Mouse (Mus musculus) stomach, embryonic 16.5 days (tissue): ENCODE data around the gene Spata46. TPM values are rescaled to one million over a fixed set of nuclear protein-coding genes. Genes with fewer than 3 reads are reported as not detected.

Source experiments
- ATAC-seq: fragments of 200-750 bp; cut with Nextera tagmentation; 2 replicates; pipeline ENCODE4 v1.8.0; 2017; ENCODE audit warnings: moderate number of reproducible peaks, moderate TSS enrichment; ENCODE audit not compliant: insufficient read depth, low FRiP score
- H3K27ac ChIP-seq: fragments of 300-500 bp; sonication (generic); 2 replicates; pipeline ENCODE4 v1.5.1; 2014; ENCODE audit warnings: low read length
- H3K27me3 ChIP-seq: fragments of 300-500 bp; sonication (generic); 2 replicates; pipeline ENCODE4 v1.6.1; 2014; ENCODE audit warnings: low read length, control low read depth, mixed read lengths; ENCODE audit not compliant: control insufficient read depth, insufficient read depth
- H3K36me3 ChIP-seq: fragments of 300-500 bp; sonication (generic); 2 replicates; pipeline ENCODE4 v1.6.1; 2014; ENCODE audit warnings: low read length; ENCODE audit not compliant: control insufficient read depth, insufficient read depth
- H3K4me1 ChIP-seq: fragments of 300-500 bp; sonication (generic); 2 replicates; pipeline ENCODE4 v1.6.1; 2014; ENCODE audit warnings: low read length, control low read depth, mixed read lengths; ENCODE audit not compliant: control insufficient read depth, insufficient read depth
- H3K4me2 ChIP-seq: fragments of 300-500 bp; sonication (generic); 2 replicates; pipeline ENCODE4 v1.6.1; 2014; ENCODE audit warnings: low read depth, low read length, mixed read lengths
- H3K4me3 ChIP-seq: fragments of 300-500 bp; sonication (generic); replicated peaks from 2 replicates; pipeline ENCODE4 v1.5.1; 2014; ENCODE audit warnings: mild to moderate bottlenecking, low read length
- H3K9ac ChIP-seq: fragments of 300-500 bp; sonication (generic); 2 replicates; pipeline ENCODE4 v1.6.1; 2014; ENCODE audit warnings: low read length
- H3K9me3 ChIP-seq: fragments of 300-500 bp; sonication (generic); replicated peaks from 2 replicates; pipeline ENCODE4 v1.6.1; 2016; ENCODE audit warnings: low read length, control low read depth; ENCODE audit not compliant: control insufficient read depth
- WGBS: fragments of 180-500 bp; shearing (Covaris S2); extraction: QIAGEN DNeasy Blood & Tissue Kit; methylation state at CpG from one replicate; pipeline ENCODE4 v1.1.7; 2014; 5-methylcytosine and 5-hydroxymethylcytosine counted together
- polyA plus RNA-seq: library from polyadenylated mRNA; unstranded; fragments of >200 nt; fragmentation: Nextera tagmentation; extraction: Ambion mirVana; gene quantifications from 2 replicates; pipeline ENCODE4 v1.2.1, GENCODE M21; 2015

The Spata46 gene
- polyA plus RNA-seq, 1 experiment from 2014 or later: 1.1 TPM

DNA sequence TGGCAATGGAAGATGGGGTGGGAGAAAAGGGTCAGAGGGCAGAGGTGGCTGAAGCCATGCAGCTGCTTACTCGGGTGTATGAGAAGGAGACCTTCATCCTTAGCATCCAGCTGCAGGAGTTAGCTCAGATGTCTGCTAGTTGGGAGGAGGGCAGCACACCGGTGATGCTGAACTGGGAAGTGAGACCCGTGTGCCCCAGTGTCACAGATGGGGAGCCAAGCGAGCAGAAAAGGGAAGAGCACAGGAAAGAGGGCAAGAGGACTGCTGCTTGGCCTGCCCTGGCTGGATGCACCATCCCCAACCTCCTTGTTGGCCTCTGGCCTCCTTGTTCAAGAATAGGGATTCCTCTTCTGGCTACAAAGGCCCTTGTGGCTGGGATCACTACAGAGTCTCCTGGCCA lies 9.1 kb upstream of the Spata46 start:
- no peak for ATAC-seq
- no peak overlapping the region for H3K4me2 ChIP-seq
- no peak overlapping the region for H3K27ac ChIP-seq
- no peaks in the 10 kb centered on the region for H3K36me3 ChIP-seq
- no peak overlapping the region for H3K4me3 ChIP-seq
- H3K9me3 ChIP-seq: no peaks in the 10 kb centered on the region
- no peak overlapping the region for H3K9ac ChIP-seq
- no peaks in the 10 kb centered on the region for H3K27me3 ChIP-seq
- no peaks in the 10 kb centered on the region for H3K4me1 ChIP-seq
- 78% methylated on average over 4 of the region's 4 CpGs for WGBS

DNA sequence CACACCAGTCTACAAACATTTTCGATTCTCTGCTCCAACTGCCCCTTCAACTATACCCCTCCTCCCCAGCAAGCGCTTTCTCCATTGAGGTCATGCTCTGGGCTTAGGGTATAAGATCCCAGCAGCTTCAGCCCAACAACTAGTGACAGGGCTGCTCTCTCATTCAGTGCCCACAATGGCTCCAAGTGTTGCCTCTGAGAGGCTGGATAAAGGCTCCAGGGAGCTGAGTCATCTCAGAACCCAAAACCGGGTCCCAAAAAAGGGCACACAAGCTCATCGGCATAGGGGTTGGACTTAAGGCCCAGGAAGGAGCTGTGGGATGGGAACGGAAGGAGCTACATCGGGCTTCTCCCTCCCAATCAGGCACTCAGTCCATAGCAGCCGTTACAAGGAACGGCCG lies 6.9 kb upstream of the Spata46 start:
- Histone ChIP-seq H3K27me3 (no peaks in the 10 kb centered on the region), H3K9ac (no peak overlapping the region), H3K4me2 (no peak overlapping the region), H3K4me1 (no peaks in the 10 kb centered on the region), H3K9me3 (no peaks in the 10 kb centered on the region), H3K4me3 (no peak overlapping the region), H3K27ac (no peak overlapping the region), H3K36me3 (no peaks in the 10 kb centered on the region)
- WGBS: 95% methylated on average over 9 of the region's 9 CpGs
- no peak for ATAC-seq

DNA sequence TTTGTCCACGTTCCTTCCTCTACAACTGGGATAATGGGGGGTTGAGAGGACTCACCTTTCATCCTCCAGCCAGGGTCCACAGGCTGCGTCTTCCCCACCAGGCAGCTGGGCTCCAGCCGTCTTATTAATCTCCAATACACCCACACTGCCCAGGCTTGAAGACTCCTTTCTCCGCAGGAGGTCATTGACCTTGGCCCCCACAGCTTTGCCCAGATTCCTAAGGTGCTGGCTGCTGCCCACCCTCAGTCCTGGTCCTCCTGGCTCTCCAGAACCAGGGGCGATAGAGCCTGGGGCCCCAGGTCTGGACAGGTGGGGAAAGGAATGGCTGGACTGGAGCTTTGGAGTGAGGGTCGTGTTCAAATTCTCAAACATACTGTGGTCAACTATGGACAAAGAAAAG lies 6.1 kb upstream of the Spata46 start:
- no peaks in the 10 kb centered on the region for H3K9me3 ChIP-seq
- H3K4me2 ChIP-seq: no peak overlapping the region
- no peak for ATAC-seq
- no peak overlapping the region for H3K27ac ChIP-seq
- 80% methylated on average over 6 of the region's 6 CpGs for WGBS
- H3K36me3 ChIP-seq: no peaks in the 10 kb centered on the region
- H3K4me3 ChIP-seq: no peak overlapping the region
- H3K9ac ChIP-seq: no peak overlapping the region
- no peaks in the 10 kb centered on the region for H3K27me3 ChIP-seq
- H3K4me1 ChIP-seq: no peaks in the 10 kb centered on the region

DNA sequence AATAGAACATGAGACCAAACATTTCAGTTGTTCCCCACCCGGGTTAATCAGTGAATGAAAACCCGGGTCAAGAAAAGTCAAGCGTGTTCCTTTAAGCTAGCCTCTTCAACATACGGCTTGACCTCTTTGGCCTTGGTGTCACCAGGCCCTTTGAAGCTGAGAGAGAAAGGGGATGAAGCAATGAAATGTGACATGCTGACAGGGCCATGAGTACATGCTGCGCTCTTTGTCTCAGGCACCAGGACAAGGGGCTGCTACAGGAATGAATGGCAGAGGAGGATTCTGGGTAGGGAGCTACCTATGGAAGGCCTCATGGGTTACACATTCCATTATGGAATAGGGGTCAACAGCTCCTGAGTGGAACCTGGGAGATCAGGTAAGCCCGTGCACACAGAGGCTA lies 5.5 kb upstream of the Spata46 start:
- no peak for ATAC-seq
- no peaks in the 10 kb centered on the region for H3K9me3 ChIP-seq
- no peaks in the 10 kb centered on the region for H3K27me3 ChIP-seq
- no peak overlapping the region for H3K27ac ChIP-seq
- H3K4me2 ChIP-seq: no peak overlapping the region
- WGBS: 77% methylated on average over 6 of the region's 6 CpGs
- no peak overlapping the region for H3K4me3 ChIP-seq
- H3K4me1 ChIP-seq: no peaks in the 10 kb centered on the region
- H3K9ac ChIP-seq: no peak overlapping the region
- H3K36me3 ChIP-seq: no peaks in the 10 kb centered on the region

DNA sequence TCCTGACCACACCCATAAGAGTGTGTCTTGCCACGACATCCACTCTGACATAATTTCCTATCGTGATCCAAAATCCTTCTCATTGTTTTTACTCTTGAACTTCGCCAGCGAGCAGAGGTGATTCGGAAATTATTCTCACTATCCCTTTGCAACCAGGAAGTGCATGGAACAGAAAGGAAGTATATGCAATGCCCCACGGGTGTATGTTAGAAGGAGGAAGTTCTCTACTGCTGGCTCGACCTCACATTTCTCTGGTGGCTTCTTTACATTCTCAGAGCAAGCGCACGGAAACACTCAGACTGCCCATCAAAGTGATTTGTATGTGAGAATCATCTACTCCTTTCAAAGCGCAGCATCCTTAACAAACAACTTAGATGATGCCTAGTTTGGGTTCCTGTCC lies 3.6 kb upstream of the Spata46 start:
- no peaks in the 10 kb centered on the region for H3K4me1 ChIP-seq
- no peak overlapping the region for H3K4me2 ChIP-seq
- 83% methylated on average over 10 of the region's 10 CpGs for WGBS
- no peaks in the 10 kb centered on the region for H3K27me3 ChIP-seq
- no peaks in the 10 kb centered on the region for H3K9me3 ChIP-seq
- ATAC-seq: no peak
- H3K4me3 ChIP-seq: no peak overlapping the region
- no peak overlapping the region for H3K9ac ChIP-seq
- H3K27ac ChIP-seq: no peak overlapping the region
- no peaks in the 10 kb centered on the region for H3K36me3 ChIP-seq

DNA sequence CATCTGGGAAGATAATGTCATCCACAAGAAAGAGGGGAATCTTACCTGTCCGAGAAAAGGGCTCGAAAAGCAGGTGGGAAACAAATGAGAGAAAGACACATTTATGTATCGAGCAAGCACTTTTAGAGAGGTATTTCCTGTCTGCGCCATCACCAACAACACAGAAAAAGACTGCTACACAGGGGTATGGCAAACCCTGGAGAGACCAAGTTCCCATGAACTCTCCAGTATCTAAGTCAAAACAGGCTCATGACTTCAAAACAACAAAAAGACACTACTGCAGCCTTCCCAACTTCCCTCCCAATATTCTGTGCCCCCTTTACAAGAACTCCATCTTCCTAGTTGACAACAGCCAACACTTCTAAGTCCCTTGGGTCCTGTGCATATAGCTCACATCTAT lies 2.4 kb upstream of the Spata46 start, which contains the start of gene Gm7694:
Gene Gm7694, minus strand, starts transcription at position 101 of the 400 bp plus-strand sequence.
- no peaks in the 10 kb centered on the region for H3K4me1 ChIP-seq
- no peak for ATAC-seq
- WGBS: 97% methylated on average over 4 of the region's 4 CpGs

DNA sequence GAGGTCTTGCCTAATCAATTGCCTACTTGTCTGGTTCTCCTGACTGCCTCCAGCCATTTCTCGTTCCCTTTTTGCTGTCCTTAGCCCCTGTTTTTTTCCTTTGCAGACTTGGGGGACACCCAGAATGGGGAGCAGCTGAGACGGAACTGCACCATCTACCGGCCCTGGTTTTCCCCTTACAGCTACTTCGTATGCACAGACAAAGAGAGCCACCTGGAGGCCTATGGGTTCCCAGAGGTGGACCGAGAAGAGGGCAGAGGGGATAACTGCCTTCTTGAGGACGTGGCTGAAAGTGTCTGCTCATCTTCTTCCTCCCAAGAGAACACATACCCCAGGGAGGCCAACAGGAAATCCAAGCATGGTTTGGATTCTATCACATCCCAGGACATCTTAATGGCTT lies 2.8 kb downstream of the Spata46 start:
- no peak overlapping the region for H3K9ac ChIP-seq
- H3K27ac ChIP-seq: no peak overlapping the region
- H3K27me3 ChIP-seq: no peaks in the 10 kb centered on the region
- H3K36me3 ChIP-seq: no peaks in the 10 kb centered on the region
- H3K4me2 ChIP-seq: no peak overlapping the region
- ATAC-seq: no peak
- no peaks in the 10 kb centered on the region for H3K4me1 ChIP-seq
- no peaks in the 10 kb centered on the region for H3K9me3 ChIP-seq
- H3K4me3 ChIP-seq: no peak overlapping the region
- WGBS: 79% methylated on average over 6 of the region's 6 CpGs

More for the DNA sequence above, 2.4 kb upstream of the Spata46 start, which contains the start of gene Gm7694:
- H3K27me3 ChIP-seq: no peaks in the 10 kb centered on the region
- H3K9me3 ChIP-seq: no peaks in the 10 kb centered on the region
- H3K9ac ChIP-seq: no peak within 1 kb of the TSS
- no peak within 1 kb of the TSS for H3K4me2 ChIP-seq
- no peak within 1 kb of the TSS for H3K27ac ChIP-seq
- no peaks in the 10 kb centered on the region for H3K36me3 ChIP-seq
- H3K4me3 ChIP-seq: no peak within 1 kb of the TSS

DNA sequence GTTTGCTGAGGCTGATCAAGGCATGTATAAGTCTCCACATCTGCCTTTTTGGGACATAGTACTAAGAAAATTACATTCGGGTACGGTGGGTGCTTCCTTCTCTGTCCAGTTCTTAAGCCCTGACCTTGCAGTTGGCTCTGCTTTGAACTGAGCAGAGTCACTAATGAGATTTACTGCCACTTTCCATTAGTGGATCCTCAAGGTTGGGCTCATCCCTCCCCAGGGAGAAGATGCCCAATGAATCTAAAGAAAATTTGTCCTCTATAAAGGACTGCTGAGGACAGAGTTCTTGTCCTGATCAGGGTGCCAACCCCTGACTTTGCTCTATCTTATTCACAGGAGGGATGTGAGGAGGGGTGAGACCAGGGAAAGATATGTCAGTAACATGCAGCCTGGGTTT lies 13.4 kb downstream of the Spata46 start:
- H3K9me3 ChIP-seq: no peaks in the 10 kb centered on the region
- no peak overlapping the region for H3K4me3 ChIP-seq
- H3K4me2 ChIP-seq: no peak overlapping the region
- no peak overlapping the region for H3K9ac ChIP-seq
- H3K27me3 ChIP-seq: no peaks in the 10 kb centered on the region
- no peaks in the 10 kb centered on the region for H3K4me1 ChIP-seq
- WGBS: 93% methylated on average over 2 of the region's 2 CpGs
- no peak for ATAC-seq
- no peaks in the 10 kb centered on the region for H3K36me3 ChIP-seq
- H3K27ac ChIP-seq: no peak overlapping the region

DNA sequence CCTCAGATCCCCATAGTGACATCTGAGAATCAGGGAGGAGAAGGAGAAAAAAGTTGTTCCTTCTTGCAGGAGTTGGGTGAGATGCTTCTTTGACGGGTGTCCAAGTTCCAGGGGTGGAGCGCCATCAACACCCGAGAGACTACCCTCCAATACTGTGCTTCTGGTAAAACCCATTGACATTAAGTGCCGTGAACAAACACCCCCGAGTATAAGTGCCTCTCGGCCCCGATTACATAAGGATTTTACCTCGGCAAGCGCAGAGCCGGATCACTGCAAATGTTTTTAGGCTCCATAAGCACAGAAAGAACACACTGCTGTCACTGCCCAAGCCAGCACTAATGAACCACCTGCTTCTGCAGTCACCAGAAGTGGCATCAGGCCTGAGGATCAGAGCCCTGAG lies 14.4 kb downstream of the Spata46 start:
- Histone ChIP-seq H3K4me2 (no peak overlapping the region), H3K27me3 (no peaks in the 10 kb centered on the region), H3K9me3 (no peaks in the 10 kb centered on the region), H3K4me3 (no peak overlapping the region), H3K4me1 (no peaks in the 10 kb centered on the region), H3K27ac (no peak overlapping the region), H3K9ac (no peak overlapping the region), H3K36me3 (no peaks in the 10 kb centered on the region)
- ATAC-seq: no peak
- 84% methylated on average over 10 of the region's 10 CpGs for WGBS

DNA sequence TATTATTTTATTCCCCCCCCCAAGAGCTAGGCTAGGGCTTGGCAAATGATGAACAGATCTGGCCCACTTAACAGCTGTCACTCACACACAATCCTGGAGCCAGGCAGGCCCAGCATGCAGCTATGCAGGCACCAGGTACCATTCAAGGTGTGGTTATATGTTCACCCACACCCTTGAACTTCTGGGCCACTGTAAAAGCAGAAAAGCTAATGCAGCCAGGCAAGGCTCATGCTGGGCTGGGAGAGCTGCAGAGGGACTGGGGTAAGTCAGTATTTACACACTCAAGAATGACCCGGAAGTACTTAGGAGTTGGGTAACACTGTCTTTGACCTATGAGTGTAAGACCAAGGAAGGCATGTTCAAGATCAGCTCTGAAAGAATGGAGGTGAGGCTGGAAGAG lies 15.7 kb downstream of the Spata46 start:
- no peaks in the 10 kb centered on the region for H3K4me1 ChIP-seq
- H3K27me3 ChIP-seq: no peaks in the 10 kb centered on the region
- no peak overlapping the region for H3K27ac ChIP-seq
- H3K36me3 ChIP-seq: no peaks in the 10 kb centered on the region
- no peaks in the 10 kb centered on the region for H3K9me3 ChIP-seq
- no peak overlapping the region for H3K4me3 ChIP-seq
- WGBS: 78% methylated on average over 1 of the region's 1 CpGs
- no peak for ATAC-seq
- no peak overlapping the region for H3K9ac ChIP-seq
- H3K4me2 ChIP-seq: no peak overlapping the region
